Mouse (Mus musculus): ENCODE measurements around the gene Defb18. TPM values are rescaled to one million over a fixed set of nuclear protein-coding genes. Genes with fewer than 3 reads are reported as not detected.

Defb18 gene
- not detected for total RNA-seq (2023)

GRCm38 (mm10) chr1:18237343-18237742 is at the start of gene Defb18:
Defb18 (minus strand) TSS chr1:18237443.

GRCm38 (mm10) chr1:18265038-18265437 is 27.8 kb upstream of the Defb18 start, which contains the start of gene Defb41:
Defb41 (minus strand) TSS chr1:18265138.

Other genes with a start within 250 kb of the Defb18 start
- gene Crisp4, start 91.5 kb downstream of the Defb18 start, total RNA-seq (2023) = not detected
- not detected for gene Defb41, start 27.7 kb upstream of the Defb18 start, total RNA-seq (2023)